Mouse (Mus musculus): ENCODE data around the gene Ccnl1.

Ccnl1 gene

GRCm38 (mm10) chr3:65927101-65927501 lies 30.9 kb downstream of the Ccnl1 start:
- DNase-seq (ENCODE audit: low read depth, low spot score): no peak

DNA sequence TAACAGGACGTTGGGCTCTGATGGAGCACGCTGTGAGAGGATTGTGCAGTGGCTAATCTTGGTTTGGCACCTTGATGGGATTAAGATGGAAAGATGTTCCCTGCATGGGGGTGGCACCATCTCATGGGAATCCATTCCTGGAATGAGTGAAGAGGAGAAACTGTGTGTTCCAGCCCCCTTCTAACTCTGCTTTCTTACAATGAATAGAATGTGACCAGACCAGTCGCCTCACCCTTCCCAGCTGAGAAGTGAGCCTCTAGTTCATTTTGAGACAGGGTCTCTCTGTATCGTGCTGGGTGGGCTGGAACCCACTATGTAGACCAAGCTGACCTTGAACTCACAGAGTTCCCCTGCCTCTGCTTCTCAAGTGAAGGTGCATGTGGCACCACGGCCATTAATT lies 31.6 kb downstream of the Ccnl1 start:
- no peak for DNase-seq (ENCODE audit: low read depth, low spot score)

- no peak for DNase-seq (ENCODE audit: low read depth, low spot score)
These were observed 32.9 kb downstream of the Ccnl1 start for GRCm38 (mm10) chr3:65925058-65925740.

- DNase-seq (ENCODE audit: low read depth, low spot score): no peak
These were observed 35.6 kb downstream of the Ccnl1 start for GRCm38 (mm10) chr3:65922420-65922819.

DNA sequence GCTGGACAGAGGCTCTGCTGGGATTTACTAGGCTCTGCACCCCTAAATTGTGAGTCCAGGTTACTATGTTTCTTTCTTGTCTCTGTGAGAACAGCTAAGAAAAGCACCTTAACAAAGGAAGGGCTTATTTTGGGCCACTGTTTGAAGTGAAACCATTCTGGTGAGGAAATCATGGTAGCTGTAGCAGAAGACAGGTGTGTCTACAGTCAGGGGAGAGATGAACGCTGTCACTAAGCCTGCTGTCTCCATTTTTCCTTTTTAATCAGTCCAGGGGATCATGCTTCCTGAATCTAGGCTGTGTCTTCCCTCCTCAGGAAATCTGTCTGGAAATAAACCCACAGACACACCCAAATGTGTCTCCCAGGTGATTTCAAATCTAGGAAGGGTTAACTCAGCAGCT lies 36.4 kb downstream of the Ccnl1 start:
- DNase-seq (ENCODE audit: low read depth, low spot score): no peak

DNA sequence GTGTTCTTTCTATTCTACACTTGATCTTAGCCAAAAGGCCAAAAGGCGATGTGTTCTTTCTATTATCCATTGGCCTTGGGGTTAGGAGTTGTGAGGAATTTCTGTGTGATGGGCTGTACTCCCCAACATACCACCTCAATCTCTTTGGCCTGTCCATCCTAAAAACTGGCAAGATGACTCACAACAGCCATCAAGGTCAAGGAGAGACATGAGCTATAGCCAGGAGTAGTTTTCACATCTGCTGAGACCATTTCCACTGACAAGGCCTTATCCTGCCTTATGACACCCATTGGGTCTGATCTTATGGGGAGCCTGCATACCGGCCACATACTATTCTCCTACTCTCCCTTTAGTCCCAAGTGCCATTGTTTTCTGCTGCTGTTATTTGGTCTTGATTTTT lies 39.0 kb downstream of the Ccnl1 start:
- no peak for DNase-seq (ENCODE audit: low read depth, low spot score)

DNA sequence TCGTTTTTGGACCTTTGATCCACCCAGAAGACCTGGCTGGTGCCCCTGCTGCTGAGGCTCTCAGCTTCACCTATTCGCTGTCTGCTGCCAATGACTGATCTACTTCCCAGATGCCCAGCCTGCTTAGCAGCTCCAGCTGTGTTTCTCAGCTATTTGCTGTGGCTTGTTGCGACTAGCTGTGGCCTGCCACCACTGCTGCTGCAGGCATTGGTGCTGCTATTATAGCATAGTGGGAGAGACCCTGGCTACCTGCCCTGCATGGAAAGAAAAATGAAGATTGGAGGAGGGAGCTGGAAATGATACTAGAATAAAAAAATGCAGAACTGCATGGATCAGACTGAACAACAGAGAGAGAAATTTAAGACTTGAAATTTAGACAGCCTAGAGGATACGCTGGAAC lies 45.1 kb downstream of the Ccnl1 start:
- DNase-seq (ENCODE audit: low read depth, low spot score): no peak

DNA sequence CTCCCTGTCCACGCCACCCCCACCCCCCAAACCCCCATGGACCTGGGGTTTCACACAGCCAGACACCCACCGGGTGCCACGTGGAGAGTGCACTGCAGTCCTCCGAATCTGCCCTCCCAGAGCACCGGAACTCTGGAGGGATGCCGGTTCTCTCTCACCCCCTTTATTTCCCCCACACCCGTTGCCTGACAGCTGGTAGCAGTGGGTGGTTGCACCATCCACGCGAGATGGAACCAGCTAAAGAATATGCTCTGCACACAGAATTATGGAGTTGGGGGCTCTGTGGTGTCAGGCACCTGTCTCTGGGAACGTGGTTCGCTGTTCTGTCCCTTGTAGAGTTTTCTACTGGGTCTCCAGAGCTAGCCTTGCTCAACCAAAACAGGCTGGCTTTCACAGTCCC lies 45.8 kb downstream of the Ccnl1 start:
- no peak for DNase-seq (ENCODE audit: low read depth, low spot score)

DNA sequence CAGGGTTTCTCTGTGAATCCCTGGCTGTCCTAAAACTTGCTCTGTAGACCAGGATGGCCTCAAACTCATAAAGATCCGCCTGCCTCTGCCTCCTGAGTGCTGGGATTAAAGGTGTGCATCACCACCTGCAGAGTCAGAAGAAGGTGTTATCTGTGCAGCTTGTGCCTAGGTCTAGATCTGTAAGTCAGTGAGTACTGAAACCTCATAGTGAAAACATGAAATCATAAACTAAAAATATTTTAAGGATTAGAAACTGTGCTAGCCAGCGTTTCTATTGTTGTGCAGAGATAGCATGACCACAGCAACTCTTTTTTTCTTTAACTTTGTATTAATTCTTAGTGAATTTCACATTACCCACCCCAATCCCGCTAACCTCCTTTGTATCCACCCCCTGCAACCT lies 46.8 kb downstream of the Ccnl1 start:
- no peak for DNase-seq (ENCODE audit: low read depth, low spot score)

GRCm38 (mm10) chr3:65909454-65909853 lies 48.6 kb downstream of the Ccnl1 start:
- DNase-seq (ENCODE audit: low read depth, low spot score): no peak

GRCm38 (mm10) chr3:65907536-65907935 lies 50.5 kb downstream of the Ccnl1 start:
- no peak for DNase-seq (ENCODE audit: low read depth, low spot score)

DNA sequence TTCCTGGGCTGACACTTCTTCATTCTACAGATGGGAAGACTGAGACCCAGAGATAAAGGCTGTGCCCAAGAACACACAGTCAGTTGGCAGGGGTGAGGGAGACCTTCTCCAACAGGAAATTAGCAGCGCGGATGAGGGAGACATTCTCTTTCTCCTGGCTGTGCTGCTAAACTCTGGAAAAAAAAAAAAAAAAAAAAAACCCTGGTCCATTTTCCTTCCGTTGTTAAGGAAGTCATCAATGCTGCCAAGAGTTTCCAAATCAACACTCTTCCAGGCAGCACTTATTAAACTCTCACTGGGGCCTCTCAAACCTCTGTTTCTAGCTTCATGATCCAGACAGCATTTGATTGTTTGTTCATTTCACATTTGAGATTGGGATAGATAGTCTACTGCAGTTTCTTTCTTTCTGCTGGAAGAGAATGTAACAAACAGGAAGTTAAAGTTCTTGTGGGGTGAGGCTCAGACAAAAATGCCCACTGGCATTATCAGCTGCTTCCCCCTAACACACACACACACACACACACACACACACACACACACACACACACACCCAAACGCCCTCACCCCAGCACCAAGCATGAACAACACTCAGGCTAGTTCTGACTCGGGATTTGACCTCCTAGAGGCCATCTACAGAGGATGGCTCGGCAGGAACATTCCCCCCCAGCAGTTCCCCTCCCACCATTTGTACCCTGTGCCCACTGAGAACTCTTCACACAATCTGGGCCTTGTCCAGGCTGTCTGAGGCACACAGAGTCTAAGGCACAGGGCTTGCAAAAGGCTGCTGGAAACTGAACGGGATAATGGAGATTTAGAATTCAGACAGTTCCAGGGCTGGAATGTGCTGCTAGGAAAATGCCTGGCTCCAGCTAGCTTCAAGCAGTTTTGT lies 52.5 kb downstream of the Ccnl1 start:
- DNase-seq (ENCODE audit: low read depth, low spot score): no peak

- no peak for DNase-seq (ENCODE audit: low read depth, low spot score)
These were observed 53.3 kb downstream of the Ccnl1 start for GRCm38 (mm10) chr3:65904711-65905110.

GRCm38 (mm10) chr3:65904106-65904505 lies 53.9 kb downstream of the Ccnl1 start:
- no peak for DNase-seq (ENCODE audit: low read depth, low spot score)

- no peak for DNase-seq (ENCODE audit: low read depth, low spot score)
These were observed 59.3 kb downstream of the Ccnl1 start for GRCm38 (mm10) chr3:65898598-65899278.

DNA sequence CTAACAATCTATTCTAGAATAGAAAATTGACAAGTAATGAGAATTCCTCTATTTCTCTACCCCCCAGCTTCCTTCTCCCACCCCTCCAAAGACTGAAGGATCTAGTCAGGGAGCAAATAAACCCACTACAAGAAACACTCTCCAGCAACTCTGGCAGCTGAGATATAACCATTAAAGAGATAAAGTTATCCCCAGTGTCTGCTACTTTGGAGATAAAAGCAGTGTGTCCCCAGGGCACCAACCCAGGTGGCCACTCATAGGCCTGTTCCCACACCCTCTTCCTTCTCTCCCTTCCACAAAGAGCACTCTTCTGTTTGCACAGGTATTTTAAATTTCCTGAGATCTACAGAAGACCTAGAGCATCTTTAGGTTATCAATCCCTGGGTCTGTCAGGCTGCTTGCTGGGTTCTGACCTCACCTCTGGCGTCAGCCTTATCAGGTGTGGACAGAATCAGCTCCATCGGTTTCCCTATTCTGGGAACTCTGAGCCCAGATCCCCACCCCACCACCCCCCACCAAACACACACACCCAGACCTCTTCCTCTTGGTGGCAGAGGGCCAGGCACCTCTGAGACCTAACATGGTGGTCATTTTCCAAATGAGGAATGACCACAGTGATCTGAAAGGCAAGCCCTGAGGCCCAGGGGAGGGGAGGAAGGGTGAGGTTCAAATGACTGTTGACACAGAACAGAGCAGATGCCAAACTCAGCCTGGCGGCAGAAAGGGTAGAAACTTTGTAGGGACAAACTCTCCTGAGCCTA lies 60.6 kb downstream of the Ccnl1 start:
- no peak for DNase-seq (ENCODE audit: low read depth, low spot score)
